Mouse (Mus musculus) ZHBTc4 (cell line): ENCODE data around the gene Ccl5.
"Not testable (repeated sequence)": the region's sequence is repeated elsewhere in the genome, so short reads cannot be mapped to it uniquely, and the experiment has no call there.

ENCODE experiments used
- DNase-seq: peaks from one replicate; pipeline ENCODE4 v3.0.0-alpha.2; 2011; ENCODE audit warnings: low read depth, low spot score

Ccl5 gene

GRCm38 (mm10) chr11:83530360-83530759, at the start of gene Ccl5:
TSS of gene Ccl5 (minus strand) at chr11:83530518.
- DNase-seq: no peak

- DNase-seq: no peak
These were observed 48.7 kb upstream of the Ccl5 start for GRCm38 (mm10) chr11:83578999-83579398.

GRCm38 (mm10) chr11:83578186-83578760, 48.0 kb upstream of the Ccl5 start, which contains the start of gene Ccl9:
TSS of gene Ccl9 (minus strand) at chr11:83578636.
- no peak for DNase-seq

- no peak for DNase-seq
These were observed 46.7 kb upstream of the Ccl5 start for GRCm38 (mm10) chr11:83576927-83577555.

DNA sequence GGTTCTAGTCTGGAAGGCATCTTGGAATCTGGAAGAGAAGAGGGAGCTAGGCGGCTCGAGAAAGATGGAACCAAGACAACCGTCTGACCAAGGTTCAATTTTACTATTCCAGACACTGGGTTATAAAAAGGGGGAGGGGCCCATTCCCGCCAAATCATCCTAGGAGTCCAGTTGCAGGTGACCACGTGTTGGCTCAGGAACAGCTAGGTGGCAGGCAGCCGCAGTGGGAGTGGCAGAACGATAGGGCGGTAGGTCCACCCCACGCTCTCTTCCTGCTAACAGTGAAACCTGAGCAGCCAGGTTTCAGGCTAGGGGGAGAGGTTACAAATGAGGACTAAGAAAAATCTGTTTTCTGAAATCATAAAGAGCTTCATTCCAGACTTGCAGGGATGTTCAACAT, 42.5 kb upstream of the Ccl5 start:
- no peak for DNase-seq

DNA sequence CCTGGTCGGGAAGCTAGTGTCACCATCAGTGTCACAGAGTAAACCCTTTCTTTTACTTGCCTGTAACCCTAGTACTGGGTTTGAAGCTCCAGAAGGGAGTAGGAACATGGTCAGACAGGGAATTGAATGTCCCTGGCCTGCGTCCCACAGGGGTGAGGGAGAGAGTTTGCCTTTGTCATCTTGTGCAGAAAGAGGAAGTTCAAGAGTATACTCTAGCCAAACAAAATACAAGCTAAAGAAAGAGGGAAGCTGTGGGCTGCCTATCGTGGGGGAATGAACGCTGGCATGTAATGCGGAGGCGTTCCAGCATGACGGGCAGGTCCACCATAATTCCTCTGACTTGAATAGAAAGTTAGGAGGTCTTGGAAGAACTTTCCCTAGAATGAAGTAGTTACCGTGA, 41.9 kb upstream of the Ccl5 start:
- no peak for DNase-seq

DNA sequence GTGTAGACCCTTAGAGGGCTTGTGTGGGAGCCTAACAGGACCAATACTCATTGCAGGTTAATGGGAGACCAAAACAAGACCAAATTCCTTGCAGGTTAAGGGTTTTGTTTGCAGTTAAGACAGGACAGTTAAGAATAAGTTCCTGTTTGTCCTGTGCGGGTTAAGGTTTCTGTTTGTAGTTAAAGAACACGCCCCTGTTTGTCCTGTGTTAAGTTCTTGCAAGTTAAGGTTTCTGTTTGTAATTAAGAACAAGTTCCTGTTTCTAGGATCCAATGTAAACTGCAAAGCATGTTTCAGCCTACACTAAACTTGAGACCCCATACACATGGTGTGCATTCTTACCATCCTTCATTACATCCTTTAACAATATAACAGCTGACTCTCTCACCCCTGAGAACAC, 39.9 kb upstream of the Ccl5 start:
- DNase-seq: no peak

- no peak for DNase-seq
These were observed 38.9 kb upstream of the Ccl5 start for GRCm38 (mm10) chr11:83569249-83569648.

DNA sequence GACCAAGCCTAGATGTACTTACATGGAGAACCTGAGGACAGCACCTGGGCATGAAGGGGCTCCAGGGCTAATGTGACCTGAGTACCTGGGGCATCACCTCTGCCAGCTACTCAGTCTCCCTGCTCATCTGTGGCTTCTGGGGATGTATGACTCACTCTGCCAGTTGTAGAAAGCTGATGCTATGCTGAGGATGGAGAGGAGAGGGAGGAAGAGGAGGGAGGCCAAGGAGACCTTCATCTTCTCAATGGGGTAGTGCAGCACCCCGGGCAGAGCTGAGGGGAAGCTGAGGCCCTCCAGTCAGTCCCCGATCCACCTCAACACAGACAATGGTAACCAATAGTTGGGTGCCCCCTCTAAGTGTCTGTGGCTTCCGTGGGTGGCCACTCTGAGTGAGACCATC, 38.5 kb upstream of the Ccl5 start:
- DNase-seq: no peak

GRCm38 (mm10) chr11:83568061-83568460, 37.7 kb upstream of the Ccl5 start:
- no peak for DNase-seq

DNA sequence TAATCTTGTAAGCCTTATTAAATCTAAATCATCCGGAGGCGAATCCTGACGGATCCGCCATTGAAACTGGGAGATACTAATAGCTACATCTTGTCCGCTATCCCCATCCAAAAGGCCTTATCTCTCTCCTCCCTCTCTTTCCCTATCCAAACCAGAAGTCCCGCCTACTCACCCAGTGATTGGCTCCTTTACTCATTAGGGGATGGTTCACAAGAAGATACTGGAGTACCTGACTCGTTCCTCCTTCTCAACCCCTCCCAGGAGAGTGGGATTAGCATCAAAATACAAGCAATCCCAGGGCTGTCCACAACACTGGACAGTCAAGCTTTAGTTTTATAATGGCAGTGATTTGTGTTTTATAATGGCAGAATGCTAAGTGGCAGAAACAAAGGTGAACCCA, 37.0 kb upstream of the Ccl5 start:
- peak; percentile 39 for DNase-seq

GRCm38 (mm10) chr11:83566617-83567016, 36.3 kb upstream of the Ccl5 start:
- no peak for DNase-seq

GRCm38 (mm10) chr11:83563754-83564153, 33.4 kb upstream of the Ccl5 start:
- no peak for DNase-seq

DNA sequence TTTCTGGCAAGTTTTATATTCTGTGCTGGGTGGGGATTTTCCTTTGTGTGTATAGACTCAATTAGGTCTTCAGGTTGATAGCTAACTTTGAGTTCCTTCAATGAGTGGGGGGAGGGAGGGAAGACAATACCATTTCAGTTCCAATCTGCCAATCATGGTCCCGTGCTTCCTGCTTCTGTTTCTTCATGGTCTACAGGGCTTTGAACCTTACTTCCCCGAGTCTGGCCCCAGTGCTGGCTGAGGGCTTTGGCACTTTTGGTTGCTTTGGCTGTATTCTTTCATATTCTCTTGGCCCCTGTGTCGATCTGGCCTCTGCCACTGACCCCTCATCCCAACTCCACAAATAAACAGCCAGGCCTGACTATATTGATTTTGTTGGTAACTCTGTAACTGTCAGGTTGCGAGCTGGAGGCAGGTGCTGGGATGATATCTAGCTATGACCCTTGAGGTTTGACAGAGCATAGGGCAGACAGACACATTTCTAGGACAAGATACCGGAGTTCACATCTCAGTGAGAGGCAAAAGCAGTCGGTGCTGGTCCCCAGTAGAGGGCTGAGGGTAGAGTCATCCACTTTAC, 32.1 kb upstream of the Ccl5 start:
- no peak for DNase-seq

- DNase-seq: no peak
These were observed 30.1 kb upstream of the Ccl5 start for GRCm38 (mm10) chr11:83560405-83560804.

DNA sequence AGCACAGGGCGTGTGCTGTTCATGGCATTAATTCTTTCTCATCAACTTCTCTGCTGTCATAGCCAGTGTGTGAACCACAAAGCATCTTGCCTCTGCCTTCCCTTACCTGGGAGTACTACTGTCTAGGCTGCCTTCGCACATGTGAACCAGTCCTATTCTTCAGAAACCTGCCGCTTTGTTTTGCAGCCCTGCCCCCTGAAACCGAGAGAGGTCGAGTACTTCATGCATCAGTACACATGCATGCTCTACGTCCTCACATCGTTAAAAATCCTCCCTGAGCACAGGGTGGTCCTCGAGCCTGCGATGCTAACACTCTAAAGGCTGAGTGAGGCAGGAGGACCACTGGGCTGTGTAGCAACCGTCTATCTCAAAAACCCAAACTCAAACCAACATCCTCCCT, 26.8 kb upstream of the Ccl5 start:
- DNase-seq: no peak

GRCm38 (mm10) chr11:83556085-83556781, 25.9 kb upstream of the Ccl5 start:
- DNase-seq: peak; percentile 77

DNA sequence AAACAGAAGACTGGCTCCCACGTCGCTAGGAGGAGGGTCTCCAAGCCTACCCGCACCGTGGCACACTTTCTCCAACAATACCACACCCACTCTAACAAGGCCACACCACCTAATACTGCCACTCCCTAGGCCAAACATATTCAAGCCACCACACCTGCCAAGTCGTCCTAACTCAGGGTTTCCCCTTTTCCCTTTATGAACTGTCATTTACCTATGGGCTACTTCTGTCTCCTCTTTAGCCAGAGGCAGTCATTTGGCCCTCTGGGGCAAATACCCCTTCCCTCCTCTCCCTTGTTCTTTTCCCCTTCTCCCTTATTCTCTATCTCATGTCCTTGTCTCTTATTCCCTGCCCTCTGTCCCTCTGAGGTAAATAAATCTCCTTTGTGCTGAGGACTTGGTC, 21.4 kb upstream of the Ccl5 start:
- DNase-seq: no peak

- not testable (repeated sequence) for DNase-seq
These were observed 20.7 kb upstream of the Ccl5 start for GRCm38 (mm10) chr11:83551037-83551436.

- DNase-seq: no peak
These were observed 19.9 kb upstream of the Ccl5 start for GRCm38 (mm10) chr11:83550186-83550632.

DNA sequence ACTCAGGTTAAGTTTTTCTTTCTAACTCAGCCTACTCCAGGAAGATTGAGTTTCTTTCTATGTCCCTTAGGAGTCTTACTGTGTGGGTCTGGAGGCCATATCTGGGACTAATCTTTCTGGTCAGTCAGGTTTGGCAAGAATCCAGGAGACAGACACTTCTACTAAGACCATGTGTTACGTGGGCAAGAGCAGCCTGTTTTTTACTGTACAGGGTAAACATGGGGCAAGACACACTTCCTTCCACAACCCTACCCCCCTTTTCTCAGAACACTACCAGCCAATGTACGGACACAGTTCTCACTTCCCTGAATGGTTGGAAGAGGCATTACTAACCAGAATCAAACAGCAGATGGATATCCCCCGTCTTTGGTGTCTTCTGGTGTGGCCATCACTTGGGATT, 13.9 kb upstream of the Ccl5 start:
- DNase-seq: no peak

- no peak for DNase-seq
These were observed 11.1 kb upstream of the Ccl5 start for GRCm38 (mm10) chr11:83541415-83541814.

- DNase-seq: no peak
These were observed 10.6 kb upstream of the Ccl5 start for GRCm38 (mm10) chr11:83540931-83541330.
